Mouse (Mus musculus) limb, embryonic 14.5 days (tissue): ENCODE measurements around the gene Rnf220. TPM values are rescaled to one million over a fixed set of nuclear protein-coding genes. Genes with fewer than 3 reads are reported as not detected.

Experiments used
- ATAC-seq: fragments of 200-750 bp; cut with Nextera tagmentation; 2 replicates; pipeline ENCODE4 v1.8.0; 2017; ENCODE audit warnings: low read depth, moderate number of reproducible peaks, moderate TSS enrichment; ENCODE audit not compliant: low FRiP score
- DNase-seq: peaks from one replicate; pipeline ENCODE4 v3.0.0-alpha.2; 2015; ENCODE audit warnings: low spot score
- H3K27ac ChIP-seq: fragments of 300-500 bp; sonication (generic); replicated peaks from 2 replicates; pipeline ENCODE4 v1.5.1; 2014; ENCODE audit warnings: low read depth, mild to moderate bottlenecking, low read length, moderate library complexity, mixed read lengths
- H3K27me3 ChIP-seq: fragments of 300-500 bp; sonication (generic); 2 replicates; pipeline ENCODE4 v1.6.1; 2014; ENCODE audit warnings: low read length, mixed read lengths; ENCODE audit not compliant: control insufficient read depth, insufficient read depth
- H3K36me3 ChIP-seq: fragments of 300-500 bp; sonication (generic); 2 replicates; pipeline ENCODE4 v1.6.1; 2014; ENCODE audit warnings: mild to moderate bottlenecking, low read length, moderate library complexity, mixed read lengths; ENCODE audit not compliant: control insufficient read depth, insufficient read depth
- H3K4me1 ChIP-seq: fragments of 300-500 bp; sonication (generic); 2 replicates; pipeline ENCODE4 v1.6.1; 2014; ENCODE audit warnings: antibody characterized with exemption, low read length, mixed read lengths; ENCODE audit not compliant: control insufficient read depth, insufficient read depth
- H3K4me2 ChIP-seq: fragments of 300-500 bp; sonication (generic); replicated peaks from 2 replicates; pipeline ENCODE4 v1.6.1; 2014; ENCODE audit warnings: low read depth, mild to moderate bottlenecking, low read length, moderate library complexity; ENCODE audit not compliant: severe bottlenecking
- H3K4me3 ChIP-seq: fragments of 300-500 bp; sonication (generic); replicated peaks from 2 replicates; pipeline ENCODE4 v1.5.1; 2014; ENCODE audit warnings: low read length
- H3K9ac ChIP-seq: fragments of 300-500 bp; sonication (generic); 2 replicates; pipeline ENCODE4 v1.6.1; 2014; ENCODE audit warnings: mild to moderate bottlenecking, low read depth, low read length, moderate library complexity; ENCODE audit not compliant: severe bottlenecking
- H3K9me3 ChIP-seq: fragments of 300-500 bp; sonication (generic); 2 replicates; pipeline ENCODE4 v1.6.1; 2016; ENCODE audit warnings: low read length; ENCODE audit not compliant: control insufficient read depth
- POLR2A ChIP-seq: fragments of 200-500 bp; IDR thresholded peaks from 2 replicates; pipeline ENCODE4 v1.8.0; 2012; ENCODE audit warnings: inconsistent platforms, mild to moderate bottlenecking, moderate library complexity, borderline replicate concordance; ENCODE audit not compliant: insufficient read depth, insufficient read length; ENCODE audit errors: extremely low read depth
- WGBS: fragments of 180-500 bp; shearing (Covaris S2); extraction: QIAGEN DNeasy Blood & Tissue Kit; methylation state at CpG from one replicate; pipeline ENCODE4 v1.1.7; 2014; 5-methylcytosine and 5-hydroxymethylcytosine counted together
- polyA plus RNA-seq, 2 experiments: library from polyadenylated mRNA; depleted of rRNA in 1 of 2; stranded (reverse) in 1 of 2; unstranded in 1 of 2; fragments of >200 nt; fragmentation: Nextera tagmentation in 1 of 2; extraction: Ambion mirVana in 1 of 2; gene quantifications; 2 replicates each; pipeline versions ENCODE4 v1.2.1 to v1.2.3; 2012 to 2014

Rnf220 gene
- polyA plus RNA-seq, 2 experiments = 72.8 to 126 TPM

- Histone ChIP-seq H3K27ac (peak overlapping the region; percentile 95), H3K27me3 (no peaks in the 10 kb centered on the region), H3K4me3 (peak overlapping the region; percentile 78), H3K4me1 (peaks cover 3% of the 10 kb centered on the region; the same call in 1 of the 2 replicates), H3K4me2 (peak overlapping the region; percentile 64), H3K36me3 (peaks cover 32% of the 10 kb centered on the region), H3K9ac (peak overlapping the region; percentile 89), H3K9me3 (no peaks in the 10 kb centered on the region)
- ATAC-seq (peak; percentile 93), DNase-seq (peak; percentile 84)
- TF ChIP-seq POLR2A = peak; percentile 10; the same call in 1 of the 2 replicates
- 1% methylated on average over 46 of the region's 80 CpGs for WGBS
Observed at GRCm38 (mm10) chr4:117288927-117289801, 207.7 kb downstream of the Rnf220 start.

- Histone ChIP-seq H3K36me3 (peaks cover 40% of the 10 kb centered on the region), H3K27me3 (no peaks in the 10 kb centered on the region), H3K9ac (peak overlapping the region; percentile 89), H3K4me1 (peaks cover 3% of the 10 kb centered on the region; the same call in 1 of the 2 replicates), H3K4me2 (peak overlapping the region; percentile 64), H3K27ac (peak overlapping the region; percentile 95), H3K9me3 (no peaks in the 10 kb centered on the region), H3K4me3 (peak overlapping the region; percentile 78)
- DNase-seq (no peak), ATAC-seq (no peak)
- no peak for TF ChIP-seq POLR2A
- WGBS = 28% methylated on average over 25 of the region's 25 CpGs
Observed at GRCm38 (mm10) chr4:117288277-117288926, 208.4 kb downstream of the Rnf220 start.

GRCm38 (mm10) chr4:117284363-117284762, 212.5 kb downstream of the Rnf220 start:
- H3K27me3 ChIP-seq = no peaks in the 10 kb centered on the region
- H3K9me3 ChIP-seq = no peaks in the 10 kb centered on the region
- no peak overlapping the region for H3K9ac ChIP-seq
- no peak for TF ChIP-seq POLR2A
- peaks cover 78% of the 10 kb centered on the region for H3K36me3 ChIP-seq
- no peak overlapping the region for H3K4me3 ChIP-seq
- H3K4me2 ChIP-seq = no peak overlapping the region
- ATAC-seq (no peak), DNase-seq (no peak)
- no peak overlapping the region for H3K27ac ChIP-seq
- WGBS = 35% methylated on average over 4 of the region's 4 CpGs
- no peaks in the 10 kb centered on the region; the same call in 1 of the 2 replicates for H3K4me1 ChIP-seq

GRCm38 (mm10) chr4:117283271-117284191, 213.3 kb downstream of the Rnf220 start:
- Histone ChIP-seq H3K4me2 (no peak overlapping the region), H3K27ac (no peak overlapping the region), H3K4me1 (no peaks in the 10 kb centered on the region; the same call in 1 of the 2 replicates), H3K27me3 (no peaks in the 10 kb centered on the region), H3K9me3 (no peaks in the 10 kb centered on the region), H3K9ac (peak overlapping the region; percentile 13; the same call in 1 of the 2 replicates), H3K4me3 (no peak overlapping the region), H3K36me3 (peaks cover 86% of the 10 kb centered on the region)
- WGBS = 24% methylated on average over 22 of the region's 22 CpGs
- ATAC-seq (peak; percentile 32; the same call in 1 of the 2 replicates), DNase-seq (peak; percentile 51)
- TF ChIP-seq POLR2A = no peak
